Mouse (Mus musculus) neural tube, postnatal 0 days (tissue): ENCODE measurements around the gene Dnajc6. TPM values are rescaled to one million over a fixed set of nuclear protein-coding genes. Genes with fewer than 3 reads are reported as not detected.

Experiments used
- polyA plus RNA-seq: library from polyadenylated mRNA; unstranded; fragments of >200 nt; fragmentation: Nextera tagmentation; extraction: Ambion mirVana; gene quantifications from 2 replicates; pipeline ENCODE4 v1.2.1, GENCODE M21; 2015

The Dnajc6 gene
- polyA plus RNA-seq, result 65.1 and 68.1 TPM in 2 replicates

DNA sequence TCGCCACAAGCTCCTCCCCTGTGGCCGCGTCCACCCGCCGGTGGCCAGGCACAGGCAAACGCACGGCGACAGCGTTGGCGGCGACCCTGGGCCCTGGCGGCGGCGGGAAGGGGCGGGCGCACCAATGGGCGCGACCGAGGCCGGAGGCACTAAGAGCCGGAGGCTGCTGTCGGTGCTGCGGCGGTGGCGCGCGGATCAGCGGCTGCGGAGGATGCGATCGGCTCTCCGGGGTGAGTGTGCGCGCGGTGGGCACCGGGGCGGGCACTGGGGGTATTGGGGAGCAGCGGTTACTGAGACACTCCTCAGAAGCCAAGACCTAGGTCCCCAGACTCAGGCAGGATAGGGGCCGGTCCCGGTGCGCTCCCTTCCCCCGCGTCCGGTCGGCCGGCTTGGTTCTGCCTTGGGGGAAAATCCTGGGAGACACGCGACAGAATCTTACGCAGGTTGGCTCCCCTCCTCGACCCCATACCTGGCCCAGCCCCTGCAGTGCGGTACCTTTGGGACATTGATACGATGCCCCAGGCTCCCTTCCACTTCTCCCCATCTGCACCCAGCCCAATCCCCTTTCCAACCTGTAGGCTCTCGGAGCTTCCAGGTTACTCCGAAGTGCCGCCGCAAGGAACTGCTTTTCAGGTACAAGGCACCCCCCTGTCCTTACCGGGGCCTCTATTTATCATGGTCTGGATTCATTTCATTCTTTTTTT lies at the start of gene Dnajc6:
Dnajc6 (plus strand) TSS at position 115 of the 704 bp plus-strand sequence.

DNA sequence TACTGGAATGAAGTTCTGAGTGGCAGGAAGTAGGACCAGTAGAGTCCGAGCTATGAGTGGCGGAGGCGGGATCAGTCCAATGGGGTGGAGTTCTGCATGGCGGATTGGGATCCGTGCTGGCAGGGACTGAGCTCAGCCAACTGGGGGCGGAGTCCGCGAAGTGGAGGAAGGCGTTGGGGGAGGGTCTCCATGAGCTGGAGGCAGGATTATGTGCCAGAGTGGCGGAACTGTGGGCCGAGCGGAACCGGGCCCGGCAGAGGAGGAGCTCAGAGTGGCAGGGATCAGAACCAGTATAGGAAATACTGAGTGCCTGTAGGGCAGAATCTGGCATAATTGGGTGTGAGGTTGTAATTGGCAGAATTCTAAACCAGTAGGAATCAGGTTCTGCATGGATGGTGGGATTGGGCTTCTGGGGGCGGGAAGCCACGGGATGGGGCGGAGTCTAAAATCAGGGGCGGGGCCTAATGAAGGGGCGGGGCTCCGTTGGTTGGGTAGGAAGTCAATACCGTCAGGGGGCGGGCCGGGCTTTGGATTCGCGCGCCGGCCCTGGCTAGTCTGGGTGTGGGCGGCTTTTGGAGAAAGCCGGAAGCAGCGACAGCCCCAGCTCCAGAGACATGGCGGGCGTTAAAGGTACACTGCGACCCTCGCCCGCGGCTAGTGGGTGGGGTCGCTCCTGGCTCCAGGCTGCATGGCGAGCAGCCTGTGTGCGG lies 150.9 kb downstream of the Dnajc6 start, which contains the start of gene Leprot:
Leprot (plus strand) TSS at position 523 of the 710 bp plus-strand sequence.

Other genes starting within 250 kb of the Dnajc6 start
- gene Jak1, start 231.4 kb upstream of the Dnajc6 start, polyA plus RNA-seq, result 92.9 and 104 TPM in 2 replicates
- gene Ak4, start 77.4 kb upstream of the Dnajc6 start, polyA plus RNA-seq, result 6.6 and 7.2 TPM in 2 replicates
- 63.7 and 65.6 TPM in 2 replicates for gene Leprot, start 151.1 kb downstream of the Dnajc6 start, polyA plus RNA-seq
- gene Lepr, start 220.8 kb downstream of the Dnajc6 start, polyA plus RNA-seq, result 2.4 and 3.0 TPM in 2 replicates